Mouse (Mus musculus): ENCODE results near the gene Ift20.

DNA sequence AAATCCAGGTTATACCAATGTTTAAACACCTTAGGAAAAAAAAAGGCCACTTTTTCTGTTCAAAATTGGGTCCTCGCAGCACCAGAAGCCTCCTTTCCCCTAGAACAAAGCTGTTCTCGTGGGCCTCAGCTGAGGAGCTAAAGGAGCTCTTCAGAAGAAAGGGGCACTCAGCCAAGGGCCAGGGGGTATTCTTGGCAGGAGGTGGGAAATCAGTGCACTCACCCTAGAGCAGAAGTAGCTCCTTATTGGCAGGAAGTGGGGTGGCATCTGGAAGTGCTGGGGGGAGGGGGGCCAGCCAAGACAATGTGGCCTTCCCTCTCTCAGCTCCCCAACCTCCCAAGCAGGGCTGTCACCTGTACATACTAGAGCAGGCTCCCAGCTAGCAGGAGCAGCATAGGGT, 11.3 kb upstream of the Ift20 start:
- TF ChIP-seq CTCF (IDR thresholded peaks at IDR 0.05; ENCODE audit: extremely low read depth, insufficient read depth, insufficient read length, insufficient replicate concordance): no peak
- TF ChIP-seq POLR2A (IDR thresholded peaks at IDR 0.05; ENCODE audit: low read depth, low read length): no peak
